Mouse (Mus musculus) spleen, postnatal 36 days (tissue): ENCODE measurements around the gene Tagln.
A peak's percentile ranks its signal among the peaks of the same experiment; 100 is the strongest.

ENCODE experiments used
- DNase-seq, 2 experiments: peaks; one replicate each; pipeline ENCODE4 v3.0.0; 2022; ENCODE audit warnings: low spot score in 2 of 2, mixed read lengths in 1 of 2

Tagln gene

GRCm38 (mm10) chr9:45946182-45946871, 10.5 kb upstream of the Tagln start:
- no peak for DNase-seq

DNA sequence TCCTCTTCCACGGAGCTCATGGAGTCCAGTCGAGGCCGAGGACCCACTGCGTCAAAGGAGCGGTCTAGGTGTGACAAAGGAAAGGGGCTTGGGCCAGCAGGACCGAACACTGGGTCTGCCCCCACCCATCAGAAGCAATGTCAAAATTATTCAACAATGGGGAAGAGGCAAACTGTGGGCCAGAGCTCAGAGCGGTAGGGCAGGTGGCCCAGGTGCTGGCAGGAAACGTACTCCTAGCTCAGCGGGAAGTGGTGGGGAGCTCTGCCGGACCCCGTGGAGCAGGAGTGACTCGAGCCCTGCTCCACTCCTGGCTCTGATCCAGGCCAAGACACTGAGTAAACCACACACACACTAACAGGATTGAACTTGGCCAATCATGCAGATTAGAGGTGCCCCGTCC, 9.9 kb upstream of the Tagln start:
- DNase-seq: no peak

GRCm38 (mm10) chr9:45944506-45945400, 8.9 kb upstream of the Tagln start:
- peak; percentile 82 to 84 for DNase-seq

GRCm38 (mm10) chr9:45943628-45944505, 8.0 kb upstream of the Tagln start:
- DNase-seq: no peak

DNA sequence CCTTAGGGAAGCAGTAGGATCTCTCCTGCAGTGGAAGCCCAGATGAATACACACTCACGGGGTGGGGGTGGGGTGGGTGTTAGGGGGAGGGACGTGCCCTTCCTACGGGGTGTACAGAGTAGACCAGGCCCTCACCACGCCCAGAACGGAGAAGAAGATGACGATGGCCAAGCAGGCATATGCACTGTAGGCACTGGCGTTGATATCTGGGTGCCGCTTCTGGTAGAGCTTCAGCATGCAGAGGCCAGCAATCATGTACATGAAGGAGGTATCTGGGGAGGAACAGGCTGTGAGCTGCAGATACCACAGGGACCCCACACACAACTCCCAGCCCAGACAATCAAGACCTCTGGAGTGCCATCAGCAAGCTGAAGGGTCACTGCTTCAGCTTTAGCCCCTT, 7.1 kb upstream of the Tagln start:
- DNase-seq: no peak

DNA sequence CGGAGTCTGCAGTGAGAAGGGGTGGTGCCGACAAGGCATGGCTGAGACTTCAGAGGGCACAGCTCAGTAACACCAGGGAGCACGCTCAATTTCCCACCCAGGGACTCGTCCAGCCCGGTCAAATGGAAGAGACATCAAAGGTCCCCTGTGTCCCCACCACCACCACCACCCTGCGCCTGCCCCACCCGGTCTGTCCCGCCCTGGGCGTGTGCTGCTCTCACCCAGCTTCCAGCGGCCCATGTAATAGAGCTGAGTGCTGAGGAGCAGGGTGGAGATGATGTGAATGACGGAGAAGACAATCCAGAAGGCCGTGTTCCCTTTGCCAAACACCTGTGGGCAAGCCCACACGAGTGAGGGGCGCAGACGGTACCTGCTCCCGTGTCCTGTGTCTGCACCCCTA, 6.6 kb upstream of the Tagln start:
- no peak for DNase-seq

GRCm38 (mm10) chr9:45941329-45941888, 5.6 kb upstream of the Tagln start:
- no peak for DNase-seq

DNA sequence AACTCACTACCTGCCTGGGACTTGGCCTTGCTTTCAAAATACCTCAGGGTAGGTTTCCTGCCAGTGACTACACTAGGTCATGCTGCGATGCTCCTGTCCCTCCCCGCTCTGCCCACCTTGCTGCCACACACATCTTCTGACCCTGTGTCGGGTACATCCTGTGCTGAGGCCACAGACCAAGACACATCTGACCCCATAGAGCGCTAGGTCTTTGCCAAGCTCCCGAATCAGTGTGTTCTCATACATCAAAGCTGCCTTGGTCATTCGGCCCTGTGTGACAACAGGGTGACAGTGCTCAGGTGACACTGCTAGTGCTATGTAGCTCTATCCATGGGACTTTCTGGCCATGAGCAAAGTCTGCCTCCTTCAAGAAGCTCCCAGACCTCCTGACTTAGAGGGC, 3.9 kb upstream of the Tagln start:
- DNase-seq: no peak

GRCm38 (mm10) chr9:45938952-45939637, 3.2 kb upstream of the Tagln start:
- no peak for DNase-seq

GRCm38 (mm10) chr9:45938088-45938487, 2.2 kb upstream of the Tagln start:
- DNase-seq: no peak

GRCm38 (mm10) chr9:45936883-45937282, 1.0 kb upstream of the Tagln start:
- peak in 1 of 2 experiments; percentile 45 for DNase-seq

- DNase-seq: no peak
These were observed 3.1 kb downstream of the Tagln start for GRCm38 (mm10) chr9:45932571-45933415.

DNA sequence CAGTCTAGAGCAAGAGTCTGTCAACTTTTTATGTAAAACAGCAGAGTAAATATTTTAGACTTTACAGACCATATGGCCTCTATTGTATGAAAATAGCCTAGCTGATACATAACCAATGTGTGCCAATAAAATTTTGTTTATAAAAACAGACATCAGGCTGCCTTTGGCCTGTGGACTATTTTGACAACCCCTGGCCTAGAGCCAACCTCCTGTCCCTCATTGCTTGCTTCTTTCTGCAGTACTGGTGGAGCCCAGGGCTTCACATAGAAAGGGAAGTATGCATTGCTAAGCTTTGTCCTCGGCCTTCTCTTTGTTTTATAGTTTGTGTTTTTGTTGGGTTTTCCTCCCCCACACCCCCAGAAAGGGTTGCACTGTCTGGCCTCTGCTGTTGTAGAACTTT, 3.9 kb downstream of the Tagln start:
- no peak for DNase-seq

DNA sequence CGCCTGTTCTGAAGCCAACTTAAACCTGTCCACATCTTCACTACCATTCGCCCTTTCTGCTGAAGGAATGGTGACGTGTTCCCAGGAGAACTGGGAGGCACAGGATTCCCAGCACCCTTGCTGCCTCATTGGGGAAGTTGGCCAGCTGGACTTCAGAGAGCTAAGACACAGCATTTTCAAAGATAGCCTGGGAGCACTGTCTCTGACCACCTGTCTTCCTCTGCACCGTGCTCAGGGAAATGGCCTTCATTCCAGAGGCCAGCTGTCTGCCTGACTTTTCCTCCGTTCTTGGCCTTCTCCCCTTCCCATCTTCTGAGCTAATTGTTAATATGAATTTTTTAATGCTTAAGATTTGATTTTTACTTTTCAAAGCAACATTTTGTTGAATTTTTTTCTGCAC, 6.6 kb downstream of the Tagln start:
- DNase-seq: no peak

DNA sequence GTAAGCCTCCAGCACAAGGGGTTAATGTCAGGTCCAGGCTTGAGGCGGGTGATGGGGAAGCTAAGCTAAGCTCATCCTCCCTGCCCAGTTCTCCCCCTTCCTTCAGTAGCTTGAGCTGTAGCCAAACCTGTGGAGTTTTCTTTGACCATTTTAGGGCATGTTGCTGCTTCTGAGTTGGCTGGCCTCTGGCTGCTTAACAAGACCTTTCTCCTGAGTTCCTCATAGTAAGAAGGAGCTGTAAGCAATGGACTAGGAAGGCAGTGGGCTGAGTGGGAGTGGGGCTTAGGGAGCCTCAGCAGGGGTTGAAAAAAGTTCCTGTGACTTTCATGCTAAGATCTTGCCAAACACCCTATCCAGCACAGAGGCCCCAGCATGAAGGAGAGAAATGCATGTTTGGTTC, 16.0 kb downstream of the Tagln start:
- no peak for DNase-seq

DNA sequence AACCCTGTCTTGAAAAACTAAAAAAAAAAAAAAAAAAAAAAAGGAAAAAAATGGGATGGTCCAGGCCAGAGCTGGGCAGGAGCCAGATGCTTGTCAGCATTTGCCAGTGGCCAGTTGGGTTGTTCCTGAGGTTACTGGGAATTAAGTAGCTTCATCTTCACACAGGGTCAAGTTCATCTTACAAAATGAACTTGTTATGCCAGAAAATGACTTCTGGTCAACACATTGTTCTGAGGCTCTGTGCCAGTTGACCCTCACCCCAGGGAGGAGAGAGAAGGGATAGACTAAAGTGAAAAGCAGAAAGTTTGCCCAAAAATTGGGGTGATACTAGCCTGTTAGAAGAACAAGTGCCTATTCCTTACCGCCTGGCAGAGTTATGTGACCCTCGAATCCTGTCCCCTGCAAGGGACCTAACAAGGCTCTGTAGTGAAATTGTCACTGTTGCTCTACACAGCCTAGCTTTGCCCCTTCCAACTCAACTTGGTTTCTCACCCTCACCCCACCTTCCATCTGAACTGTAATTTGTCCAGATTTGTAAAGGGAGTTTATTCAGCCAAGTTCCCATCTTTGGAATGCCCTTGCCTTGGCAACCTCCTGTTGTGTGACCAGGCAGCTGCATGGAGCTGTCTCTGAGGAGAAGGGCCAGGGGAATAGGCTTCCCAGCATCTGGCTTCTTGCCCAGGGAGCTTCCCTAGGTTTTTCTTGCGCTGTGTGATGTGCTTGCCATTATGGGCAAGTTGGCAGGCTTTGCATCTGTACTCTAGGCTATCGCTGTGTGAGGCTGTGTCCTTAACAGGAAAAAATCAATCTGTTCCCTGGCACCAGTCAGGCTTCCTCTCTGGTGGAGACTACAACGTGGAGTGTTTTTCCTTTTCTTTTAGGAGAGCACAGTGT, 18.6 kb downstream of the Tagln start:
- peak in 1 of 2 experiments; percentile 25 for DNase-seq

DNA sequence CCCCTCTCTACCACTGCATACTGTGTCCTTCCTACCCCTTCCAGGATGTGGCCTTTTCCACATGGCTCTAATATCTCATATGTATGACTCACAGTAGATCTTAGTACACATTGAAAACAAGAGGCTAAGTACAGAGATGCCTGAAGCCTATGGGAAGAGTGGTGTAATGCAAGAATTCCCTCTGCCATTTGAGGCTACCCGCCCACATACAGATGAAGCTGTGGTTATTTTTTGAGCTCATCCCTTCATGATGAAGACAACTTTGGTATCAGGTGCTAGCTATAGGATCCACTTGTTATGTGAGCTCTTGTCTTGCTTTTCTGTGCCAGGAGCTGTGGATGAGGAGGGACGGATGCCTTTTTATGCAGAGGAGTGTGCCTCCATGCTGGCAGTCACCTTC, 20.2 kb downstream of the Tagln start:
- DNase-seq: no peak

- DNase-seq: peak; percentile 42 to 43
These were observed 24.2 kb downstream of the Tagln start for GRCm38 (mm10) chr9:45911673-45912072.

GRCm38 (mm10) chr9:45910995-45911394, 24.9 kb downstream of the Tagln start:
- DNase-seq: no peak
